18 mouse cellular contexts compared by ENCODE assay signal in genomic region chr2:27480367-27480766, GRCm38 (mm10). TPM values are rescaled to one million over a fixed set of nuclear protein-coding genes. Genes with fewer than 3 reads are reported as not detected.
DNase-seq lines count a peak whose midpoint lies in the region; ATAC-seq lines count a peak whose summit lies in the region.
"Had no signal": no experiment of that assay in that cellular context is flagged by ENCODE, and none has a peak within 500 bp of the region (broad histone marks: within the 10 kb centered on the region; RNA-seq: fewer than 3 reads in every experiment).

No protein-coding gene starts in this region.

- H3K27me3 ChIP-seq in splenic B cell, adult 2 months (ENCODE audit: control insufficient read depth, insufficient read depth, low read length, poor library complexity, severe bottlenecking): no peaks in the 10 kb centered on the region
- H3K27me3 ChIP-seq: embryonic facial prominence, embryonic 15.5 days; hindbrain, embryonic 15.5 days; limb, embryonic 15.5 days had no signal

- peak; percentile 41 for ATAC-seq in common myeloid progenitor, adult 5-6 weeks (replicated peaks; ENCODE audit: low read depth, poor library complexity, severe bottlenecking)

- DNase-seq in adrenal gland, adult (ENCODE audit: inconsistent age in 2 of 2, low spot score in 1 of 2): peak; percentile 38 to 55
- no peak for DNase-seq in adrenal gland, adult 2 months
- DNase-seq in spleen, postnatal 36 days (ENCODE audit: low spot score in 2 of 2): peak; percentile 38 to 43
- no peak for DNase-seq in spleen, adult 18-20 months
- peak; percentile 61 for DNase-seq in splenic B cell, adult 2 months (ENCODE audit: low read depth, low spot score)
- no peak for DNase-seq in cerebellum, adult 11-12 months
- DNase-seq in gastrocnemius, adult 8-10 months (ENCODE audit: low spot score in 2 of 2): no peak
- DNase-seq: cerebellum, adult 9-11 months; embryo, embryonic 11 days; gastrocnemius, postnatal 10 days; heart, postnatal 10 days; kidney, postnatal 36 days had no signal

- H3K36me3 ChIP-seq in splenic B cell, adult 2 months (ENCODE audit: control insufficient read depth, insufficient read depth, low read length, poor library complexity, severe bottlenecking): no peaks in the 10 kb centered on the region
- H3K36me3 ChIP-seq: embryonic facial prominence, embryonic 15.5 days; forebrain, embryonic 10.5 days; hindbrain, embryonic 15.5 days; limb, embryonic 15.5 days; midbrain, embryonic 10.5 days had no signal

RNA-seq across cellular contexts. Expression of gene Brd3, which starts 27.1 kb away (rescaled TPM):
- total RNA-seq in adrenal gland, adult 2 months (2021): 10 to 100 TPM; 56.9 to 61.6 TPM
- polyA plus RNA-seq in adrenal gland, adult 2 months (2012; rRNA removed): 59.3 and 60.1 TPM in 2 replicates
- total RNA-seq in common myeloid progenitor, adult 5-6 weeks (2017): 27.0 and 47.2 TPM in 2 replicates
- 10 to 100 TPM; 19.4 to 29.0 (median 24.9) TPM for total RNA-seq in gastrocnemius, adult 8-10 months (2022)

RNA-seq across cellular contexts. Expression of gene Wdr5, which starts 34.6 kb away (rescaled TPM):
- 10 to 100 TPM; 30.5 TPM for total RNA-seq in adrenal gland, adult 2 months (2021)
- 50.0 and 52.5 TPM in 2 replicates for polyA plus RNA-seq in adrenal gland, adult 2 months (2012; rRNA removed)
- 83.4 and 86.4 TPM in 2 replicates for total RNA-seq in common myeloid progenitor, adult 5-6 weeks (2017)
- 10 to 100 TPM; 15.4 to 19.7 (median 17.1) TPM for total RNA-seq in gastrocnemius, adult 8-10 months (2022)

RNA-seq across cellular contexts. Expression of gene Brd3os, which starts 38.2 kb away (rescaled TPM):
- total RNA-seq in adrenal gland, adult 2 months (2021): 10 to 100 TPM in 1 of 2 experiments, 1 to 10 TPM in 1; 6.2 to 17.2 TPM
- 46.0 and 60.2 TPM in 2 replicates for polyA plus RNA-seq in adrenal gland, adult 2 months (2012; rRNA removed)
- total RNA-seq in common myeloid progenitor, adult 5-6 weeks (2017): 0.05 and 0.15 TPM in 2 replicates
- 1 to 10 TPM in 1 of 4 experiments, under 1 TPM in 3; 0.70 to 1.2 (median 0.82) TPM for total RNA-seq in gastrocnemius, adult 8-10 months (2022)

RNA-seq across cellular contexts. Expression of gene Vav2, which starts 53.5 kb away (rescaled TPM):
- total RNA-seq in adrenal gland, adult 2 months (2021): 10 to 100 TPM; 20.1 to 27.6 TPM
- polyA plus RNA-seq in adrenal gland, adult 2 months (2012; rRNA removed): 29.7 and 30.9 TPM in 2 replicates
- total RNA-seq in common myeloid progenitor, adult 5-6 weeks (2017): 8.2 and 11.6 TPM in 2 replicates
- total RNA-seq in gastrocnemius, adult 8-10 months (2022): 1 to 10 TPM; 2.0 to 2.2 (median 2.0) TPM

Comparison
In these comparisons a context has a peak if more than half of its experiments do, and no peak if none do; other contexts are left out.
1. DNase-seq: peak in adrenal gland, adult (2 of 2), spleen, postnatal 36 days (2 of 2) and splenic B cell, adult 2 months (single experiment); none in adrenal gland, adult 2 months (single experiment), spleen, adult 18-20 months (0 of 2), cerebellum, adult 11-12 months (single experiment) and gastrocnemius, adult 8-10 months (0 of 2).